Mouse (Mus musculus) layer of hippocampus, postnatal 10 days (tissue): Measurements from ENCODE around the gene Ece2. TPM values are rescaled to one million over a fixed set of nuclear protein-coding genes. Genes with fewer than 3 reads are reported as not detected.

Experiments
- DNase-seq, 2 experiments: peaks; one replicate each; pipeline ENCODE4 v3.0.0; 2021; ENCODE audit warnings: low spot score in 2 of 2
- long read RNA-seq: library from polyadenylated mRNA; stranded (forward); transcript quantifications from one replicate; pipeline ENCODE4 v2.0.0, GENCODE M21; 2023
- total RNA-seq, 2 experiments: library from RNA; stranded (reverse); gene quantifications; 2 replicates each; pipeline ENCODE4 v1.2.3; 2021

Gene Ece2
- total RNA-seq, result 10 to 100 TPM; 29.5 to 33.8 TPM
- long read RNA-seq, partial matches to known transcripts, result 4 of 8 reads
- long read RNA-seq, other reads (novel, unspliced or antisense), result 4 of 8 reads

DNA sequence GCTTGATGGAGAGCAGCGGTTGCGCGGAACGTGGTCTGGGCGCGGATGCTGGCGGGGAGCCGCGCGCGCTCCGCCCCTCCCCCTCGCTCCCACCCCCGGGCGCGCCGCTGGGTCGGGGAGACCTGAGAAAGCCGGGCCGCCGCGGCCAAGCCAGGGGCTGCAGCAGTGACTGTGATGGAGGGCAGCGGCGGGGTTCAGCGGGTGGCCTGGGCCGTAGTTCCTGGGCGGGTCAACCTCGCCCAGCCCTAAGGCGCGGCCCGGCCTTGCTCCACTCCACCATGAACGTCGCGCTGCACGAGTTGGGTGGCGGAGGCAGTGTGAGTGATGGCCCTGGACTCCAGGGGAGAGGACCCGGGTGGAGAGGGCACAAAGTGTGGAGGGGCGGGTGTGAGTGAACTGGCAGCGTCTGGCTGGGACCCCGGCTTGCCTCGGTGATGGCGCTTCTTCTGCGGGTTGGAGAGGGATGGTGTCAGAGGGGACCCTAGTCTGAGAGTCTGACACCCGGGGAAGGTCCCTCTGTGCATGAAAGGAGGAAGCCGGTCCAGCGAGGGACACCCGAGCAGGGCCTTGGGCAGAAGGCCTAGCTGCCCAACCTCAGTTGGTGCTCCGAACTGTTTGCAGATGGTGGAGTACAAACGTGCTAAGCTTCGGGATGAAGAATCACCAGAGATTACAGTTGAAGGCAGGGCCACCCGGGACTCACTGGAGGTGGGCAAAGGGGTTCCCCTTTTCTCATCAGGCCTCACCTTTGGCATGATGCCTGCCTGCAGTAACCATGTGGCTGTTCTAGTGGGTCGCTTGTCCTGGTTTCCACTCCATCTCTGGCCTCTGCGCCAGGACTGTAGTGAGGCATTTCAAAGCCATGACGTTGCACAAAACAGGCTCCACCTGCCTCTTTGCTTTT lies at the start of gene Ece2:
TSS of gene Ece2 (plus strand) at position 98 of the 904 bp plus-strand sequence.
- peak; percentile 39 to 63 for DNase-seq

DNA sequence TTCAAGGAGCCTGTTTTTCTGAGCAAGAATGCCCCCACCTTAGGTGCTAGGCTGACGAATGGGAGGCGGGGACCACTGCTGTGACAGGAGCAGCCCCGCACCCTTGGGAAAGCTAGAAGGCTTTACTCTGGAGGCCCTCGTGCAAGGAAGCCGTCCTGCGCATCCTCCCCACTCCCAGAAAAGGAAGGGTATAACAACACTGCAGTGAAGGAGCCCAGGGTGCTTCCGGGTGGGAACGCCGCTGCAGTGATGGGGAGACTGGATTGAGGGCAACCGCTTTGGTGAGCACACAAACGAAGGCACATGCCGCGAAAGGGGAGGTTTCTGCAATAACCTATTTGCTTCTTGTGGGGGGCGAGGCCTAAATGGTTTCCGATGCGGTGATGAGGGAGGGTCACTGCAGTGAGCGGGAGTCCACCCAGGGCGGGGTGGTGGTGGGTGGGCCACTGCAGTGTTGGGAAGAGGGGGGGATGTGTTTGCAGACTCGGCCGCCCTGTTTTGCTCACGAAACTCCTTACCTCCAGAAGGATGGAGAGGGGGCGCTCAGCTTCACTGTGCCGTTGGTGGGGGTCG lies 40.2 kb upstream of the Ece2 start, which contains the start of gene Vwa5b2:
TSS of gene Vwa5b2 (plus strand) at position 106 of the 573 bp plus-strand sequence.
- DNase-seq, result peak; percentile 48

DNA sequence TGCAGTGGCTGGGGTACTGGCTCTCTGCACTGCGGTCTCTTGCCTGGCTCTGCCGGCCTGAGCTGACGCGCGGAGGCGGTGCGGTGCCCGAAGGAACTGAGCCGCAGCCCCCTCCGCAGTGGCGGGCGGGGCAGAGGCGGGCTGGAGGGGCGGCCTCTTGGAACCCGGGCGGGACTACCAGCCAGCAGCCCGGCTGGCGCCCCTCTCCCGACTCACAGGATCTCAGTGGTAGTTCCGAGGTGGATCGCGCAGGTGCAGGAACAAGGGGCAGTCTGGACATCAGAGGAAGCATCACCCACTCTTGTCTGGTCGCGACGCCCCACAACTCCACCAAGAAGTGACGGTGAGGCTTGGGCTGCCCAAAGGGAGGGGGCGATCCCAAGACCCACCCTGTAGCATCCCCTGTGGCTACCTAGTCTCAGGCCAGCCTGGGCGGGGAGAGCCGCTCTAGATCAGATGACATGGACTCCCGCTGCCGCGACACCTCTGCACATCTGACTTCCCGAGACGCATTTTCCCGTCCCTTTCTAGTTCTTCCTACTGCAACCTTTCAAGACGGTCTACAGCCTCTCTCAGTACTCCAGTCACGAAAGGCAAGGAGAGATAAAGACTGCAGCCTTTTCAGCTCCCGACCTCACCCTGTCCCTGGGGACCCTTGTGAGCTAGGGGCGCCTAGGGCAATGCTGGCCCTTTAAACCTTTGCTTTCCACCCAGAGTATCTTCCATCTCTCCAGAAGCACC lies 39.5 kb upstream of the Ece2 start:
- peak in 1 of 2 experiments; percentile 63 for DNase-seq

DNA sequence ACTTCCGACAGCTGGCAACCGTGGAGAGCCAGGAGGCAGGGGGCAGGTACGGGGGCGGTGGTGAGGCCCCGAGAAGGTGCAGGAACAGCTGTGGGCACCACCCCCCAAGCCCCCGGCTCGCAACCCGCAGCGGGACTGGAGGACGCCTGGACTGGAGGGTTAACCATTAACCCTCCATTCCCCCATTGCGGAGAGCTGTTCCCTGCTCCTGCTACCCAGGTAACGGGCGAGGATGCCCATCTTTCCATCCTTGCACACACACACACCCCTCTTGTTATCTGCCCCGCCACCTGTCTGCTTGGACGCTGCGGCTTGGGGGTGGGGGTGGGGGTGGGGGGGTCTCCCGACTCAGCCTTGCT lies 39.0 kb upstream of the Ece2 start:
- no peak for DNase-seq

DNA sequence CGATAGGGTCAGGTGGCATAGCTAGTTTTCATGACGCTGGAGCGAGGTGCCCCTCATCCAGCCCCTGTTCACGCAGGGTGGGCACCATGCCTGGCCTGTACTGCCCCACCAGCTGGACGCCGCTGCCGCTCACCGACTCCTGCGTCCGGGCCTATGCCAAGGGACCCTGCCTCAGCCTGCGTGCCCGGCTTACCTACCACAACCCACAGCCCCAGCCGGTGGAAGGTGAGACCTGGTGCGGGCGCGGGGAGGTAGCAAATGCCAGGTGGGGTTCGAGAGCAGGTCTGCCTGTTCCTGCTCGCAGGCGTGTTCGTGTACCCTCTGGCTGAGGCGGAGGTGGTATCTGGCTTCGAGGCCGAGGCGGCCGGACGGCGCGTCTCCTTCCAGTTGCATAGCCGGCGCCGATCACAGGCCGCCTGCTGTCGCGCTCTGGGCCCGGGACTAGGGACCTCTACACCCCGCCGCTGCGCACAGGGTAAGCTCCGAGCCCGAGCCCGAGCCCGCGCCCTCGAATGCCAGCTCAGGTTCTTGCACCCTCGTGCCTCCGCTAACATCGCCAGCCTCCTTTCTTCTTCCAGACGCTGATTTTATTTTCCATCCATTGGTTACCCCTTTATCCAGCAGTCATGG lies 38.4 kb upstream of the Ece2 start:
- no peak for DNase-seq

DNA sequence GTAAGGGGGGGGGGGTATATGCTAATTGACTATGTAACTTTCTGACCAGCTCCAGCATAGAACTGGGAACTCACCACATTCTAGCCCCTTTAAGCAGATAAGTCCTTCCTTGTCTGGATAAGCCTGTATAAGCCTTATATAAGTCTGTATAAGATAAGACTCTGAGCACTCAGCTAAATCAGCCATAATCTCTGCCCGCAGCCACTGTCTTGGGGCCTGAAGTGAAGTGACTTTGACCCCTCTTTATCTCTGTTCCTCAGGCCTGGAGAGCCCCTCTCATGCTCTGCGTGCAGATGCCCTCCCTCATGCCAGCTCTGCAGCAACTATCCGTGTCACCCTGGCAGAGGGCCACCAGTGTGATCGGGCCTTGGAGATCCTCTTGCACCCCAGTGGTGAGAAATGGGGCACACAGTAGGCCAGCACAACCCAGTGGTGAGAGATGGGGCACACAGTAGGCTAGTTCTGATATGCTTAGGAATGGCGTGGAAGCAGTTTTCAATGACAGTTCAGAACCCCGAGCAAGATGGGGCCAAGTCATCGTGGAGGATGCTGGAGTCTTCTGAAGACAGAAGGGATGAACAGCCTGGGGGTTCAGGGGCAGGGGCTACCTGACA lies 34.5 kb upstream of the Ece2 start:
- DNase-seq, result no peak

DNA sequence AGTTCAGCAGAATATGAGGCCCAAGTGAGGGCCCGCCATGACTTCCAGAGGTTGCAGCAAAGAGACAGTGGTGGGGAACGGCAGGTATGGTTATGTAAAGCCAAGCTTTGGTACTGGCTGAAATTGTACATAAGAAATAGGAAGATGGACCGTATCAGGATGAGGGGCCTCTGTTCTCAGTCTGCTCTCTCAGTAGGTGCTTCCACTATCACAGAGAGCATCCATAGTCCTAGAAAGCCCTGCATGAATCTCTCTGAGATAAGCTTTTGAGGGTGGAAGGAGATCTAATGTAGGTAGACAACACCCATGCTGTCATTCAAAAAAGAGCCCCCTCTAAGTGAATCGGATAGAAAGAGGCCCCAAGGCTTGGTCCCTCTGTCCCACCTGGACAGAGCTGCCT lies 33.9 kb upstream of the Ece2 start:
- DNase-seq, result no peak

DNA sequence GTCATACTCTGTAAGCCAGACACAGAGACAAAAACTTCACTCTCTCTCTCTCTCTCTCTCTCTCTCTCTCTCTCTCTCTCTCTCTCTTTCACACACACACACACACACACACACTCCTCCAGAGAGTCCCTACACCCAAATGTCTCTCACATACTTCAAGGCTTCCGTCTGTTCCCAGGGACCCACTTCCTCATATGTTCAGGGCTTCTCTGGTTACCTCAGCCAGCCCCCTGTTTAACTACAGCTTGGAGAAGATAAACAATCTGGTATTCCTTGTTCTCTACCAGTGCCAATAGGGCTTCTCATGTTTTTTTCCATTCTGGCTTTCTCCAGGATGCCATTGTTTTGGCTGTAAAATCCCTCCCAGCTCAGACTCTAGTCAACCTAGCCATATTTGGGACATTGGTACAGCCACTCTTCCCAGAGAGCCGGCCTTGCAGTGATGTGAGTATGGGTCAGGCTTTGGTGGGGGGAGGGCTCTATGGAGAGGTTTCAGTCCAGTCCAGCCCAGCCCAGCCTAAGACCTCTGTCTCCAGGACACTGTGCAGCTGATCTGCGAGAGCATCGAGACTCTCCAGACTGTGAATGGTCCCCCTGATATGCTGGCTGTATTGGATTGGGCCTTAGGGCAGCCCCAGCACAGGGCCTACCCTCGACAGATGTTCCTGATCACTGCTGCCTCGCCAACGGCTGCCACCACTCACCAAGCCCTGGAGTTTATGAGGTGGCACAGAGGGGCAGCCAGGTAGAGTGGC lies 32.8 kb upstream of the Ece2 start:
- no peak for DNase-seq

DNA sequence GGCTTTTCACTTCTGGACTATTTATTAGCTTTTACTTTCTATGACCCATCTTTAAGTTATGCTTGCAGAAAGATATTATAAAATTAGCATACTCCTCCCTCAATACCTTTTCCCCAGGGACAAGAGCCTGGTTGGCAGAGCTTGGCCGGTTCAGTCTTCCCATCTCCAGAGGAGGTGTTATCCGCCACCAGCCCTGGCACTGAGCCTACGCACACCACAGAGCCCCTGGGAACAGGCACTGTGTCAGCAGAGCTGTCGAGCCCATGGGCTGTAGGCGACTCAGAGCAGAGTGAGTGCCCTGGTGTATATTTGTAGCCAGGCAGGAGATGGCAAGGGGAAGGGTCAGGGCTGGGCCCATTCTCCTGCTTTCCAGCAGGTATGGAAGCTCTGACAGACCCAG lies 29.1 kb upstream of the Ece2 start:
- no peak for DNase-seq

DNA sequence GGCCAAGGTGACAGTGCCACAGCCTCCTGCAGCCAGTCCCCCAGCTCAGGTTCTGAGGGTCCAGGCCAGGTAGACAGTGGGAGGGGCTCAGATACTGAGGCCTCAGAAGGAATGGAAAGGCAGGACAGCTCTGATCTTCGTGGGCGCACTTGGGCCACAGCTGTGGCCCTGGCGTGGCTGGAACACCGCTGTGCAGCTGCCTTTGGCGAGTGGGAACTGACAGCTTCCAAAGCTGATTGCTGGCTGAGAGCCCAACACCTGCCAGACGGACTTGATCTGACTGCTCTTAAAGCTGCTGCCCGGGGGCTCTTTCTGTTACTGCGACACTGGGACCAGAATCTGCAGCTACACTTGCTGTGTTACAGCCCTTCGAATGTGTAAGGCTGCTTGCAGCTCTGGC lies 24.9 kb upstream of the Ece2 start:
- no peak for DNase-seq

DNA sequence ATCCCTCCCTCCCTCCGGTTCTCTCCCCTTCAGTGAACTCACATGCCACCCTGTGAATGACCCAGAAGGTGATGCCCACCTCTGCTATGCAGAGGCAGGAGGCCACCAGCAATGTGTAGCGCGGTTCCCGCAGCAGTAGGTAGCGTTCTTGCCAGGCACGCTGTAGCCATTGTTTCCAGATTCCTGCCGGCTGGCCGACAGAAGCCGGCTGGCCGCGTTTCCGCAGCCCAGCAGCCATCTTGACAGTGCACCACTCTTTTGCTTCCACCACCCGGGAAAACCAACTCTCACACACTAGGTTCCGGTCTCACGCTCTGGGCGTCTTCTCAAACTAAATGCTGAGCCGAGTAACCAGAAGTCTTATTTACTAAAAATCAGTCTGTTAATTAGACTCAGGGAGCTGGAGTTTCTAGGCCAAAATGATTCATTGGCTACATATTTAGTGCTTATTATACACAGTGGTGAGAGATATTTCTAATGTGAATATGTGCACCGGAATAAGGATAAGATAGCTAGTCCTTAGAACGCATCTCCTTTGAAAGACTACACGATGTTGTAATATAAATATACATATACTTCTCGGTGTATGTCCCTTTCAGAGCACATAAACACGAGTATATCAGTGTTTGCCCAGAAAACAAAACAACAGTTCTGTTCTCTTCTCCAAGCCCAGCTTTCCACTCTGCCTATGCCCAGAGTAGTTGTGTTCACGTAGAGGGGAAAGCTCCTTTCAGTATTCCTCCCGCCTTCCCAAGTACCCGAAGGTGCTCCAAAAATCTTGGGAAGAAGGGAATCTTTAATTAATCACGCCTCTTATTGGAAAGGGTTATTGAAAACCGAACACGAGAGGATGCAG lies 18.9 kb upstream of the Ece2 start:
- DNase-seq, result peak; percentile 82 to 84

DNA sequence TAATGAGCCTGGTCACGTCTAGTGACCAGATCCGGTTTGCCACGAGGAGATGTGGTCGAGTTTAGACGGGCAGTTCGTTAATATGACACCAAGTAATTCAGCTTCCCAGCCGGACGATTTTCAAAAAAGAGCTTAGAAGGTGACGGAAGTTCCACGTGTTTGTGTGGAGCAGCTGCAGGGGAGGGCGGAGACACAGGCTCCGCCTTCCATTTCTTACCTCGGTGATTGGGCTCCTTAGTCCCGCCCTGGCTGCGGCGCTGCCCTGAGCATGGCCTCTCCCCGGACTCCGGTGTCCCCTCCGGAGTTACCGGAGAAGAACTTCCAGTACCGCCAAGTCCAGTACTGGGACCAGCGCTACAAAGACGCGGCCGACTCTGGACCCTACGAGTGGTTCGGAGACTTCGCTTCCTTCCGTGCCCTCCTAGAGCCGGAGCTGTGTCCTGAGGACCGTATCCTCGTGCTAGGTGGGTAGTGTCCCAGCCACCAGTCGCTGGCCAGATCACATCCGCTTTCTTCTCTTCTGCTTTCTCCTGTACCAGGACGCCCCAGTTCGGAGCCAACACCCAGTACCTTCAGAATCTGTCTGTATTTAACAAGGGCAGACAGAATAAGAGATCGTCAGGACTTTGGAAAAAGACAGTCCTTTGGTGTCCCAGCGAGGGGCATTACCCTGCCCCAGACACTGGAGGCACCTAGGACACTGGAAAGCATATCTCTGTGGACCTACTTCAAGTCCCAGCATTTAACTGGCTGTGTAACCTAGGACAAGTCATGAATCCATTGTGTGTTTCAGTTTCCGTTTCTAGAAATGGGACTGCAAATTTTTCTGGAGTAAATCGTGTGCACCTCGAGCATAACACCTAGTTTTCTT lies 18.0 kb upstream of the Ece2 start, which contains the start of the genes Eef1akmt4, Gm49333 and Alg3:
TSS of gene Eef1akmt4 (plus strand) at position 237 of the 871 bp plus-strand sequence.
TSS of gene Gm49333 (plus strand) at position 254 of the 871 bp plus-strand sequence.
TSS of gene Alg3 (minus strand) at position 379 of the 871 bp plus-strand sequence.
- DNase-seq, result peak; percentile 70 to 77

DNA sequence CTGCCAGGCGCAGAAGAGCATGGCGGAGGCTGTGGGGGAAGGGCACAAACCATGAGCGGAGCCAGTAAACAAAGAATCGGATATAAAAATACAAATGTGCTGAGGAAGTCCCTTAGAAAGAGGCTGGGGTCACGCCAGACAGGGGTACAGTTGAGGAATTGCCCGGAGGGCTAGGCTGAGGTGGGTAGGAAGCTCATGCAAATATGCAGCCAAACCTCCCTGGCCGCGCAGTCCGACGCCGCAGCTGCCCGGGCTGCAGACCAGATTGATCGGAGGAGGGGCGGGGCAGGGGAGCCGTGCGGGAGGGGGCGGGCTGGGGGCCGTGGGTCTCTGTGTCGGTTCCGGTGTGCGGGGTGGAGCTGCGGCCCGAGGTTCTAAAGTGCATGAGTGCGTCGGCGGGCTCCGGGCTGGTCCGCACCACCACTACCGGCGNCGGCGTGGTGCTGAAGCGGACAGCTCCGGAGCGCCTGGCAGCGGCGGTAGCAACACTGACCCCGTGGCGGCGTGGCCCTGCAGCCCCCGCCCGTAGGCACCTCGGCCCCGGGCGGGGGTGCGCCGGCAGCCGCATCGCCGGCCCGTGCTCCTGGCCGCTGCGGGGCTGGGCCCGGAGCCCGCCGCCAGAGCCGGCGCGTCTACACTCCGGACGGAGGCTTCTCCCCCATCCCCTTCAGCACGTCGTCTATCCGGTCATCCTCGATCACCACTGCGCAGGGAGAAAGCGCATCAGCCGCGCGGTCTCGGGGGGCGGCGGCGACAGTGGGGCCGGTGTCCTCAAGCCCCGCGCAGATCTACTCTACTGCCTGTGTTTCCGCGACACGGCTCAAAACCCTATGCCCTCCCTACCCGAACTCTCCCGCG lies 9.9 kb upstream of the Ece2 start:
- DNase-seq, result peak; percentile 24 to 39

DNA sequence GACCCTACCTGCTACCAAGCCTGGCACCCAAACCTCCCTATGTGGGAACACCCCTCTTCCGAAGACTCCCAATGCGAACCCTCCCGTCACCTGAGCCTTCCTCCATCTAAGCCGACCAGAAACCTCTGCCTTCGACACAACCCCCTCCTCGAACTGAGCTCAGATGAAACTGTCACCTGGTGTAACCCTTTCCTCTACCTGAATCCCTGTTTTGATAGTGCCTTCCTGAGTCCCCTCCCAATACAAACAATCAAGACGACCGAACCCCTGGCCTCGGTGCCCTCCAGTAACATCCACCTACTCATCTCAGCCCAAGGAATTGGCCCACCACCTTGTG lies 9.3 kb upstream of the Ece2 start:
- no peak for DNase-seq

DNA sequence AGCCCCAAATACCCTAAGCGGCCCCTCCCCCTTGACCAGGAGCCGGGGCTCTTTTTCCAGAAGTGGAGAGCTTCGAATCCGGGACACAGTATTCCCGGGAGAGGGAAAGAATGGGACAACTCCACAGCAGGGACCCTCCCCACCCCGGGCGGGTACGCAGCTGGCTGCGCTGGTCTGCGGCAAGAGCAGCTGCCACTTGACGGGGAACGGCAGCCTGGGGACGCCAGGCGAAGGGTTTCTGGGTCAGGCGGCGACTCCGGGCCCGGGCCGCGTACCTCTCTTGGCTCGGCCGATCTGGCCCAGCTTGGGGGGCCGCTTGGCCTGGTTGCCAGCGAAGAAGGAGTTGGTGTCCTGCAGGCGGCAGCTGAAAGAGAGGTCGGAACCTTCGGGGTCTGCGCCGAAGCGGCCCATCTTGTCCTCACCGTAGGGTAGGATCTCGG lies 8.9 kb upstream of the Ece2 start:
- DNase-seq, result peak; percentile 46 to 65

DNA sequence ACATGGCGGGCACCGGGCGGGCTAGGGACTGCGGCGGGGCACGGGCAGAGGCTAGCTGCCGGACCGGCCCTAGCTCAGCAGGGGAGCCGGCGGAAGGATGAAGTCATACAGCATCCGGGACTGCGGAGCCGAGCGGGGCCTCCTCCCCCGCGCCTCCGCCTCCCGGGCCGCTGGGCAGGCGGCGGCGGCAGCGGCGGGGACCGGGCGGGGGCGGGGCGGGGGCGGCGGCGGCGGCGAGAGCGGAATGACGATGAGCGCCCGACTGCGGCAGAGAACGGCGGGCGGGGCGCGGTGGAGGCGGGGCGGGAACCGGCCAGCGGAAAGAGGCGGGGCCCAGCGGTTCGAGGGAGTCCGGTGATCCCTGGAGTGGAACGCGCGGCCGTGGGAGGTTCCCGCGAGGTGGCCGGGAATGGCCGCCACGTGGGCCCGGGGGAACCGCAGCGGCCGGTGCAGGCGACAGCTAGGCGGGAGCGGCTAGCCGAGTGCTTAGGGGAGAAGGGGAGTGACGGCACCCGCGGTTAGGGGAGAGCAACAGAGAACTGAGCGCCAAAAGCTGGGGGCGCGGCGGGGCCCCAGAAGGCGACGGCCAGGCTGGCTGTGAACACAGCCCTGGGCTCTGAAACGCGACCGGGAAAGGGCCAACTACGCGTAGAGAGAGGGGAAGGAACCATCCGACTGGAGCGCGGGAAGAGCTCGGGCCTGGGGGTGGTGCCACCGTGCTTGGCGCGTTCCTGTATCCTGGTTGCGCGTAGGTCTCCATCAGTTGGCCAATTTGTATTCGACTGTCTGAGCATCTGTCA lies 8.2 kb upstream of the Ece2 start, which contains the start of gene Camk2n2:
TSS of gene Camk2n2 (minus strand) at position 97 of the 800 bp plus-strand sequence.
- DNase-seq, result peak; percentile 46 to 67
